Mouse (Mus musculus) liver, embryonic 14.5 days (tissue): ENCODE measurements around the gene Igsf21.

Source experiments
- CTCF ChIP-seq: IDR thresholded peaks from 2 replicates; pipeline ENCODE4 v1.5.1; 2016; ENCODE audit warnings: antibody characterized with exemption, low read depth, control low read depth
- EP300 ChIP-seq: IDR thresholded peaks from 2 replicates; pipeline ENCODE4 v1.6.1; 2016; ENCODE audit warnings: antibody characterized with exemption, low read depth

DNA sequence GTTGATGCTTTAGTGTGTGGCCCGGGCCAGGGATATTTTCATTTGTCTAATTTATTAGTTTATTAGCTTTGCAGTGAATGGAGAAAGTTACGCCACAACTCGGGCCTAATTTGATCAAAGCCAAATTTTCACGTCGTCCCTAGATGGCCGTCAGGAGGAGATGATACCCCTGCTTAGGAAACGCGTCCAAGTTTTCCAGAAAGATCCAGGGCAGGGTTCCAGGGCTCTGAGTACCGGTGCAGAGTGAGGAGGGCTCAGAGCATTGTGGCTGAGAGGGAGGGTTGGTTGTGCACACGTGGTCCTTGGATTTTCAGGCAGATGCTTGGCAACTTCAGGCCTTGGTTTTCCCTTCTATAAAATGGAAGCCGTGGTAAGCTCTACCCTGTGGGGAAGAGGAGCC lies 154.2 kb downstream of the Igsf21 start:
- TF ChIP-seq CTCF (no peak), EP300 (no peak)
